ENCODE assay signal across 26 mouse cellular contexts in genomic region chr15:99375036-99375435, GRCm38 (mm10).
"Had no signal": no experiment of that assay in that cellular context is flagged by ENCODE, and none has a peak within 500 bp of the region (broad histone marks: within the 10 kb centered on the region; RNA-seq: fewer than 3 reads in every experiment).

No protein-coding gene starts in this region.

- ATAC-seq: forebrain, embryonic 13.5 days; forebrain, embryonic 14.5 days; forebrain, embryonic 15.5 days; forebrain, embryonic 16.5 days; forebrain, postnatal 0 days had no signal

- H3K9ac ChIP-seq: embryonic facial prominence, embryonic 12.5 days; embryonic facial prominence, embryonic 13.5 days; embryonic facial prominence, embryonic 15.5 days; forebrain, embryonic 12.5 days; forebrain, embryonic 13.5 days; forebrain, embryonic 15.5 days; forebrain, postnatal 0 days had no signal

- H3K4me1 ChIP-seq: embryonic facial prominence, embryonic 12.5 days; embryonic facial prominence, embryonic 13.5 days; embryonic facial prominence, embryonic 15.5 days; forebrain, embryonic 12.5 days; forebrain, embryonic 13.5 days had no signal

- H3K27me3 ChIP-seq: embryonic facial prominence, embryonic 12.5 days; embryonic facial prominence, embryonic 13.5 days; embryonic facial prominence, embryonic 15.5 days had no signal

- DNase-seq: cerebellum, adult 8-10 months; cerebellum, adult 9-10 months; cerebellum, adult 9-11 months; cerebellum, postnatal 10 days; cerebellum, postnatal 14 days; cerebellum, postnatal 25 days; cerebellum, postnatal 36 days; embryo, embryonic 11 days; forebrain, postnatal 0 days; gastrocnemius, adult 2 months; gastrocnemius, postnatal 10 days; gastrocnemius, postnatal 14 days; gastrocnemius, postnatal 25 days; gastrocnemius, postnatal 36 days; heart, adult 18-20 months had no signal

- H3K4me3 ChIP-seq: embryonic facial prominence, embryonic 12.5 days; embryonic facial prominence, embryonic 13.5 days; embryonic facial prominence, embryonic 15.5 days; erythroblast, embryonic 14.5 days; forebrain, embryonic 10.5 days; forebrain, embryonic 12.5 days; forebrain, embryonic 13.5 days; forebrain, embryonic 15.5 days; gastrocnemius, adult 2 months; heart, embryonic 10.5 days had no signal

- H3K36me3 ChIP-seq: embryonic facial prominence, embryonic 12.5 days; embryonic facial prominence, embryonic 13.5 days; embryonic facial prominence, embryonic 15.5 days; forebrain, embryonic 10.5 days; forebrain, embryonic 12.5 days; forebrain, embryonic 15.5 days; heart, embryonic 10.5 days had no signal

- H3K4me2 ChIP-seq: embryonic facial prominence, embryonic 12.5 days; embryonic facial prominence, embryonic 13.5 days; embryonic facial prominence, embryonic 15.5 days; forebrain, embryonic 12.5 days; forebrain, embryonic 13.5 days; forebrain, embryonic 15.5 days had no signal

- H3K27ac ChIP-seq: embryonic facial prominence, embryonic 12.5 days; embryonic facial prominence, embryonic 13.5 days; embryonic facial prominence, embryonic 15.5 days; forebrain, embryonic 10.5 days; forebrain, embryonic 12.5 days; forebrain, embryonic 13.5 days; forebrain, embryonic 15.5 days; gastrocnemius, adult 2 months; heart, embryonic 10.5 days had no signal

- H3K9me3 ChIP-seq: embryonic facial prominence, embryonic 15.5 days; forebrain, embryonic 13.5 days; forebrain, embryonic 15.5 days; heart, embryonic 10.5 days had no signal
